Mouse (Mus musculus): ENCODE measurements at regions not wholly inside any gene's neighbourhood (a gene's known extent, or its start where the extent isn't known, plus 50 kb on each side); places are given as distances from the start of the nearest gene placed in this dataset.
A peak's percentile ranks its signal among the peaks of the same experiment; 100 is the strongest.

GRCm38 (mm10) chr13:110545454-110545853 lies 150.6 kb downstream of the Plk2 start:
- DNase-seq = no peak
- no peak for TF ChIP-seq CTCF (IDR thresholded peaks at IDR 0.05)
- H3K4me3 ChIP-seq = no peak overlapping the region
- intact Hi-C loops (cut with DNase I) = no loop called here
- H3K27ac ChIP-seq = peak overlapping the region; percentile 17; the same call in 1 of the 2 replicates

GRCm38 (mm10) chr13:110555529-110556319 lies 160.9 kb downstream of the Plk2 start:
- no peak for TF ChIP-seq CTCF (IDR thresholded peaks at IDR 0.05)
- intact Hi-C loops (cut with DNase I) = no loop called here
- Histone ChIP-seq H3K27ac (no peak overlapping the region), H3K4me3 (no peak overlapping the region)
- no peak for DNase-seq

DNA sequence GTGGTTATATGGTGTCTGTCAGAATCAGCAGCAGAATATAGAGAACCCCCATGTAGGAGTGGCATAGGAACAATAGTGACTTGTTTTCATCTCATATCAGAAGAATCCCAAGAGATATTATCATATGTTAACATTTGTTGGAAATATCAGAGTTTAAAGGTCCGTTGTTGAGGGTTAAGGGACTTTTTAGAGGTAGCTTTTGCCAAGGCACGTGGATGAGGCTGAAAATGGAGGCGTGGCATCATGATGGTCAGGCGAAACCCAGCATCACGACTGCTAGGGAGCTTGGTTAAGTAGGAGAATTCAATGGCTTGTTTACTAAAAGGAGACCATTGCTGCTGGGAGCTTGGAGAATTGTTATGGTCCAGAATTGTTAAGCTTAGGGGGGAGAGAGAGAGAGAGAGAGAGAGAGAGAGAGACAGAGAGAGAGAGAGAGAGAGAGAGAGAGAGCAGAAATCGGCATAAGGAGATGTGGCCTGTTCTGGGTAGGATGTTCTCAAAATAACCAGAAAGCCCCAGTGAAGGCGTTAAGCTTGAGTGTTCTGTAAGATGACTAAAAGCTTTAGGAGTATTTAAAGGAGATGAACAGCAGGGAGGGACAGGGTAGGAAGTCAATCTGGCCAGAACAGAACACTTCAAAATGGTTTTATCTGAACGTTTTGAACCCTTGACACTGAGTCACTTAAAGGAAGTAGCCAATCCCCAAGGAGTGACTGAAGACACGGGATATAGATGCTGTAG lies 161.7 kb downstream of the Plk2 start:
- intact Hi-C loops (cut with DNase I) = no loop called here
- no peak overlapping the region for H3K27ac ChIP-seq
- H3K4me3 ChIP-seq = no peak overlapping the region
- DNase-seq = no peak
- TF ChIP-seq CTCF (IDR thresholded peaks at IDR 0.05) = no peak

DNA sequence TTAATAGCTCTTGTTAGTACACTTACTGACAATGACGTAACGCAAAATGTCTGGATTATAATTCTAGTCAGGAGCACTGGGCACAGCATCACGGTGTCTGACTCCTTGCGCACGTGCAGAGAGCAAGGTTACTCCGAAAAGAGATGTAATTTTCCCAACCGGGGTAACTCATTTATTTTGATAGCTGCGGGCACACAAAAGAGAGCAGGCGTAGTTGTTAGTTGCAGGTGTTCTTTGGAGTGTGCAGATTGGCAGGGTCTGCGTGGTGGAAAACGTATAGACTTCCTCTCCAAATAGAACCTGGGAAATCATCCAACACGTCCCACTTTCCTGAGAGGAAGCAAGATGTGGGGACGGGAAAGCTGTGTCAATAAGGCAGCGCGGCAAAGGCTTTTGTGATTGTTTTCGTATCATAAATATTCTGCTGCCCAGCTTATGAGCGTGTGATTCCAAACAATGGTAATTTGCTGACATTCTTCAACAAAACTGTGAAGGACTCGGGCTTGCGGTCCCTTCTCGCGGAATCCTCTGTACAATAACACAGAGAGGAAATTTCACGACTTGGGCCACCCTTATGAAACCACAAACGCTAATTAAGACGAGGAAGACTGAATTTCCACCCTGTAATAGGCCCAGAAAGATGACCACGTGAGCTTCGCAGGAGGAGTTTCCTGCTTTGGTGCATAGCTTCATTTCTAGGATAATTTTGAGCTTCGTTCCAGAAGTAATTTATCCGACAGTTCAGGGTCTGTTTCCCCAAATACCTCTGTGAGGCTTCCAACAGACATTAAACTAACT lies 163.3 kb downstream of the Plk2 start:
- Histone ChIP-seq H3K27ac (peak overlapping the region; percentile 79), H3K4me3 (peak overlapping the region; percentile 52)
- intact Hi-C loops (cut with DNase I) = no loop called here
- TF ChIP-seq CTCF (IDR thresholded peaks at IDR 0.05) = no peak
- no peak for DNase-seq

DNA sequence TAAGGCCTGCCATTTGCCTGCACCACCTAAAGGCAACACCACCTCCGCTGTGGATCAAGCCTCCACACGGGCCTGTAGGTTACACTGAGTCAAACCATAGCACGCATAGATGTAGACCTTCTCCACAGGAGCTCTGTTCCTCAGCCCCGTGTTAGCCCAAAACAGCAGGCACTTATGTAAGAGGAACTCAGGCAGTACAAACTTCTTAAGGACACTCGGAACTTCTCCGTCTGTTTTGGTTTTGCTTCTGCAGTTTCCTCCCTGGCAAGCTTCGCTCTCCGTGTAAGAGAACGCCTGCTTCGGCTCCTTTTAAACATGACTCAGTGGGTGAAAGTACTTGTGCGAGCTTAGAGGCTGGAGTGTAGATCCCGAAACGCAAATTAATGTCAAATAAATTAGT lies 165.7 kb downstream of the Plk2 start:
- peak overlapping the region; percentile 73 for H3K27ac ChIP-seq
- intact Hi-C loops (cut with DNase I) = loop anchor here (5.0 kb wide), 1 partner anchor 163 kb away; the partner anchor contains the start of gene Plk2
- TF ChIP-seq CTCF (IDR thresholded peaks at IDR 0.05) = no peak

DNA sequence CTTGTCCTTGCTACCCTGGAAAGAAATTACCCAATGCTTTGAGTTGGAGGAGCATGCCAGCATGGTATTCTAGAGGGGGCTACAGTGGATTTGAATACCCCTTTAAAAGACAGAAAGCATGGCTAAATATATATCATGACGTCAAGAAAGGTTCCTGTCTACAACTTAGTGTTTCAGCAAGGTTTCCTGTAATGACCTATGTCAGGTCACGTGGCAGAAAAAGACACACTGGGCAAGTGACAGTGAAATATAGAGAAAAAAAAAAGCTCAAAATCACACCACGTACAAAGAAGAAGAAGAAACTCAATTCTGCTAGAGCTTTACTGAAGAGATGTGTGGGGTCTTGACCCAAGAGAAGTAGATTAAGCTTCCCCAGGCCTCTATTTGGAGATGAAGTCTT lies 167.7 kb downstream of the Plk2 start:
- TF ChIP-seq CTCF (IDR thresholded peaks at IDR 0.05) = no peak
- DNase-seq = no peak
- intact Hi-C loops (cut with DNase I) = loop anchor here (5.0 kb wide), 1 partner anchor 165 kb away; the partner anchor contains the start of gene Plk2
- Histone ChIP-seq H3K27ac (peak overlapping the region; percentile 73), H3K4me3 (no peak overlapping the region)

More for the DNA sequence above, 165.7 kb downstream of the Plk2 start:
- no peak overlapping the region for H3K4me3 ChIP-seq
- no peak for DNase-seq

GRCm38 (mm10) chr13:110562902-110563301 lies 168.1 kb downstream of the Plk2 start:
- no peak for DNase-seq
- intact Hi-C loops (cut with DNase I) = loop anchor here (5.0 kb wide), 1 partner anchor 166 kb away; the partner anchor contains the start of gene Plk2
- H3K27ac ChIP-seq = peak overlapping the region; percentile 73

DNA sequence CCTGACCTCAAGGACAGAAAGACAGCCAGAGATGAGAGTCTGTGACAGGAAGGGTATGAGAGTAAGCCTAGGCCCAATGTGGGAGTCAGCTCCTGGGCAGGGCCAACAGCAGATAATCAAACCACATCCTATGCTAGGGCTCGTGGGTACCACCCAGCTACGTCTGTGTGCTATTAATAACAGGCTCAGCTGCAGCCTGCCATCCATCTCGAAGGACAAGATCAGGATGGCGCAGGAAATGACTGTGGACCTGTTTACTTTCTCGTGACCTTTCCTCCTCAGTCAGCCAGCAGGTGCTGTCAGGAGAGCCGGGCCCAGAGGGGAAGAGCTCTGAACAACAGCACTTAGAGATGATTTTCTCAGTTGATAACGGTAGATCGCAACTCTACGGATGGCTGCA lies 169.1 kb downstream of the Plk2 start:
- DNase-seq = no peak
- intact Hi-C loops (cut with DNase I) = loop anchor here (5.0 kb wide), 1 partner anchor 167 kb away; the partner anchor contains the start of gene Plk2
- peak overlapping the region; percentile 56 for H3K27ac ChIP-seq
- no peak for TF ChIP-seq CTCF (IDR thresholded peaks at IDR 0.05)
- H3K4me3 ChIP-seq = no peak overlapping the region

More at GRCm38 (mm10) chr13:110562902-110563301, 168.1 kb downstream of the Plk2 start:
- H3K4me3 ChIP-seq = no peak overlapping the region
- no peak for TF ChIP-seq CTCF (IDR thresholded peaks at IDR 0.05)

GRCm38 (mm10) chr13:110568482-110569179 lies 173.8 kb downstream of the Plk2 start:
- Histone ChIP-seq H3K4me3 (no peak overlapping the region), H3K27ac (no peak overlapping the region; the same call in 1 of the 2 replicates)
- TF ChIP-seq CTCF (IDR thresholded peaks at IDR 0.05) = no peak
- intact Hi-C loops (cut with DNase I) = no loop called here
- no peak for DNase-seq

DNA sequence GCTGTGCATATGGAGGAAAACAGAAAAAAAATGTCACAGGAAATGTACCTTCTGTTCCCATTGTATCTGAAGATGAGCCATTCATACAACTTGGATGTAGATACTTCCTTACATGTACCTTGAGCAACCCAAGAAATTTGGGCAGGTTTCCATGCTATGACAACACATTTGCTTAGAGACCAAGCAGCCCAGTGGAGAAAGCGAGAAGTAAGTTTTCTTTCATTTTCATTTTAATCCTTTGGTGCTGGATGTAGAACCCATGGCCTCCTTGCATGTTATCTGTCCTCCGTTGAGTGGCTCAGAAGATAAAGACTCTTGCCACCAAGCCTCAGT lies 174.3 kb downstream of the Plk2 start:
- intact Hi-C loops (cut with DNase I) = no loop called here
- DNase-seq = no peak
- H3K4me3 ChIP-seq = no peak overlapping the region
- TF ChIP-seq CTCF (IDR thresholded peaks at IDR 0.05) = no peak
- H3K27ac ChIP-seq = peak overlapping the region; percentile 8; the same call in 1 of the 2 replicates

GRCm38 (mm10) chr13:110570386-110570785 lies 175.5 kb downstream of the Plk2 start:
- no peak for DNase-seq
- peak overlapping the region; percentile 36; the same call in 1 of the 2 replicates for H3K27ac ChIP-seq
- H3K4me3 ChIP-seq = no peak overlapping the region
- no peak for TF ChIP-seq CTCF (IDR thresholded peaks at IDR 0.05)
- intact Hi-C loops (cut with DNase I) = no loop called here
